Mouse (Mus musculus) midbrain, embryonic 11.5 days (tissue): ENCODE data around the gene Mettl18. TPM values are rescaled to one million over a fixed set of nuclear protein-coding genes. Genes with fewer than 3 reads are reported as not detected.

Experiments
- ATAC-seq: fragments of 200-750 bp; cut with Nextera tagmentation; 2 replicates; pipeline ENCODE4 v1.8.0; 2017; ENCODE audit warnings: moderate TSS enrichment, moderate library complexity; ENCODE audit not compliant: low FRiP score
- DNase-seq: peaks from one replicate; pipeline ENCODE4 v3.0.0; 2015; ENCODE audit warnings: low spot score; ENCODE audit errors: missing footprints
- H3K27ac ChIP-seq: fragments of 300-500 bp; sonication (generic); 2 replicates; pipeline ENCODE4 v1.5.1; 2014; ENCODE audit warnings: low read depth, low read length
- H3K27me3 ChIP-seq: fragments of 300-500 bp; sonication (generic); 2 replicates; pipeline ENCODE4 v1.6.1; 2014; ENCODE audit warnings: mild to moderate bottlenecking, low read length, moderate library complexity, mixed read lengths; ENCODE audit not compliant: control insufficient read depth, insufficient read depth
- H3K36me3 ChIP-seq: fragments of 300-500 bp; sonication (generic); 2 replicates; pipeline ENCODE4 v1.6.1; 2014; ENCODE audit warnings: mild to moderate bottlenecking, low read length, moderate library complexity, mixed read lengths; ENCODE audit not compliant: control insufficient read depth, insufficient read depth
- H3K4me1 ChIP-seq: fragments of 300-500 bp; sonication (generic); 2 replicates; pipeline ENCODE4 v1.6.1; 2014; ENCODE audit warnings: low read length; ENCODE audit not compliant: control insufficient read depth, insufficient read depth
- H3K4me2 ChIP-seq: fragments of 300-500 bp; sonication (generic); 2 replicates; pipeline ENCODE4 v1.6.1; 2014; ENCODE audit warnings: mild to moderate bottlenecking, moderate library complexity
- H3K4me3 ChIP-seq: fragments of 300-500 bp; sonication (generic); 2 replicates; pipeline ENCODE4 v1.5.1; 2014; ENCODE audit warnings: low read depth, low read length
- H3K9ac ChIP-seq: fragments of 300-500 bp; sonication (generic); 2 replicates; pipeline ENCODE4 v1.6.1; 2014; ENCODE audit warnings: low read length
- H3K9me3 ChIP-seq: fragments of 300-500 bp; sonication (generic); 2 replicates; pipeline ENCODE4 v1.6.1; 2016; ENCODE audit warnings: low read length; ENCODE audit not compliant: control insufficient read depth
- WGBS: fragments of 180-500 bp; shearing (Covaris S2); extraction: QIAGEN DNeasy Blood & Tissue Kit; methylation state at CpG from one replicate; pipeline ENCODE4 v1.1.7; 2014; 5-methylcytosine and 5-hydroxymethylcytosine counted together
- polyA plus RNA-seq: library from polyadenylated mRNA; unstranded; fragments of >200 nt; fragmentation: Nextera tagmentation; extraction: Ambion mirVana; gene quantifications from 2 replicates; pipeline ENCODE4 v1.2.1, GENCODE M21; 2014

Mettl18 gene
- polyA plus RNA-seq, result 11.5 and 11.7 TPM in 2 replicates

DNA sequence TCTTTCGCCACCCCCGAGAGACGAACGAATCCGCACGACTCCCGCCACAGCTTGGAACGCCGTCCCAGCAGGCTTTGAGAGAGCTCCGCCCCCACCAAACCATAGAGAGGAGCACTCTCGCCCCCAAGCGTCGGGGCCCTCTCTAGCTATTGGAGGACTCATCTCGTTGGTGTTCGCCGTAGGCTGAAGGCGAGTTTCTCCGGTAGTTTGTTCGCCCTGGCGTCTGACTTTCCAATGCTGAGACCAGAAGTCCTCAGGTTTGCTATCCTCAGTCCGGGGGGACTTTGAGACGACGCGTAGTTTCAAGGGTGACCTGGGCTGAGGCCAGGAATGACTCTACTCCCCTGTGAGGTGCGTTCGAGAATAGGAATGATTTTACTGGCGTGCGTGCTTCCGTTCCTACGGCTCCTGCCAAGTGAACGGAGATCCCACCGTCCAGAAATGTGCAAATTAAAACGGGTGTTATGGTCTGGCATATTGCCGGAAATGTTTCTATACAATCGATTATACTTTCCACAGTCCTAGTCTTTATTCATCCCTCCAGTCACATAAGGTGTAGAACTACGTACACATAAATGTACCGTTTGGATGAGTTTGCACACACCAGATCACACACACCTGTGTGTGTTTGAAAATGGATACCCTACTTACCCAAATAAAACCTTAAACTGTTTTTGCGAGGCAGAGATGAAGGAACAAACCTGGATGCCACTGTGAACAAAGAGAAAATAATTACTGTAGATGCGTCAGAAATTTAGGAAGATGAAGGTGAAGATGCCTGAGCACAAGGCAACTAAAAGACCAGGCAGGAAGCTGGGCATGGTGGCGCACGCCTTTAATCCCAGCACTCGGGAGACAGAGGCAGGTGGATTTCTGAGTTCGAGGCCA is at the start of gene Mettl18, which contains the start of gene BC055324:
Gene Mettl18, plus strand, starts transcription at position 169 of the 888 bp plus-strand sequence.
Gene BC055324, minus strand, starts transcription at position 76 of the 888 bp plus-strand sequence.
- H3K27ac ChIP-seq, result no peak within 1 kb of the TSS; the same call in 1 of the 2 replicates

DNA sequence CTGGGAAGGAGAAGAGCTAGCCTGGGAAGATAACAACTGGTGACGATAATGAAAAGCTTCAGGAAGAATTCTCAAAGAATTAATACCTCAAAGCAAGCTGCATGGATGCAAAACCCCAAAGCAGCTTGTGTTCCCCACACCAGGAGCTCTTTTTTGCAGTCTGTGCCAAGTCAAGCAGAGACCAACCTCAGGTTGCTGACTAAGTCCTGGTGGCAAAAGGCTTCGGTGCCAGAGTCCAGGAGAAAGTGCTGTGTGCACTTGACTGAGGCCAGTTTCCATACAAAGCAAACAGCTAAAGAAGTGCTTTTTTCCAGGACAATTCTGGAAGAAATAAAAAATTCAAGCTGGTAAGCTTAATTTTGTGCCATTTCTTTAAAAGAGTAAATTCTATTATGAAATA is 41.3 kb upstream of the Mettl18 start:
- Histone ChIP-seq H3K9me3 (no peaks in the 10 kb centered on the region), H3K27me3 (no peaks in the 10 kb centered on the region), H3K4me1 (no peaks in the 10 kb centered on the region), H3K27ac (no peak overlapping the region), H3K9ac (no peak overlapping the region), H3K4me3 (no peak overlapping the region), H3K36me3 (peaks cover 23% of the 10 kb centered on the region), H3K4me2 (no peak overlapping the region)
- ATAC-seq, result no peak
- DNase-seq, result no peak
- 92% methylated on average over 2 of the region's 2 CpGs for WGBS

More for the DNA sequence above, at the start of gene Mettl18, which contains the start of gene BC055324:
- peak within 1 kb of the TSS; percentile 70 for H3K4me3 ChIP-seq
- ATAC-seq (peak; percentile 98), DNase-seq (peak; percentile 99)
- H3K36me3 ChIP-seq, result no peaks in the 10 kb centered on the region
- H3K4me1 ChIP-seq, result peaks cover 9% of the 10 kb centered on the region; the same call in 1 of the 2 replicates
- peak within 1 kb of the TSS; percentile 69 for H3K4me2 ChIP-seq
- H3K9me3 ChIP-seq, result no peaks in the 10 kb centered on the region
- WGBS, result 3% methylated on average over 43 of the region's 43 CpGs
- H3K27me3 ChIP-seq, result no peaks in the 10 kb centered on the region
- peak within 1 kb of the TSS; percentile 86 for H3K9ac ChIP-seq

DNA sequence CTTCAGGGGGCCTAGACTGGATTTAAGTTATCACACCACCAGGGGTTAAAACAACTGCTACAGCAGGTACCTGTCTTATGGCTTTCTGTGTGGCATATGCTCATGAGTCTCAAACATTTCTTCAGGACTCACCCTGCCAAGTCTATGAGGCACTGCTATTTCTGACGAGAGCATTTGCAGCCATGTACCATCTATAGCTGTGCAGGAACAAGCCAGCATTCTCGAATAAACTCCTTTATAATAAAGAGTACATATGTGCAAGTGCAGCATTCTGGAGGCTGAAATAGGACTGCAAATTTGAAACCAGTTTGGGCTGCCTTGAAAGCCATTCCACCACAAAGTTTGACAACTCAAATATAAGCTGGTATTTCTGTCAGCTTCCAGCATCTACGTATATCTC is 36.7 kb upstream of the Mettl18 start:
- Histone ChIP-seq H3K27ac (no peak overlapping the region), H3K27me3 (no peaks in the 10 kb centered on the region), H3K9me3 (no peaks in the 10 kb centered on the region), H3K9ac (no peak overlapping the region), H3K4me2 (no peak overlapping the region), H3K4me1 (no peaks in the 10 kb centered on the region), H3K4me3 (no peak overlapping the region), H3K36me3 (peaks cover 7% of the 10 kb centered on the region)
- WGBS, result 91% methylated on average over 3 of the region's 3 CpGs
- DNase-seq, result no peak
- no peak for ATAC-seq

DNA sequence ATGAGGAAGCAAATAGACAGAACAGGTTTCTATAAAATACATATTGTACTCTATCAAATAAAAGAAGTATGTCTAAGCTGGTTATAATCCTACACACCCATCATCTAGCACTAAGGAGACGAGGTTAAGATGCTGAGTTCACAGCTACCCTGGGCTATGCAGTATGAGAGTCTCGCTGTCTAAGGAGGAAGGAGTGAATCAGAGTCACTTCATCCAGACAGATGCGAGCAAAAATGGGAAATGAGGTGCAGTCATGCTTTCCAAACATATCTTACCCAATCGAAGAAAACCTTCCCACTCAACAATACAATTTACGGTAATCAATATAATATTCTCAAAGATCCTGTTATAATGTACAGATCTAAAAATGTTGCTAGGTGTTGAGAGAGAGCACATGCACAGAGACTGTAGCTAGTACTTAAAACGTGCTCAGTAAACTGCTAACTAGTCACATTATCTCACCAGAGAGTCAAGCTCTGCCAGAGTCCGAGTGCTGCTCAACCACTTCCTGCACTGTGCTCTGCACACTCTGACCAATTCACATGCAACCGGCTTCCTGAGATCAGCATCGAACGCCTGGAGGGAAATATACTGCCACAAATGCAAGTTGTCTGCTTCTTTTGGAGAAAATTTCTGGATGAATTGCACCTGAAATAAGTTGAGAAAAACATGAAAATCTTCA is 30.5 kb upstream of the Mettl18 start:
- Histone ChIP-seq H3K9ac (no peak overlapping the region), H3K4me3 (no peak overlapping the region), H3K4me2 (no peak overlapping the region), H3K27me3 (no peaks in the 10 kb centered on the region), H3K27ac (no peak overlapping the region), H3K36me3 (peaks cover 2% of the 10 kb centered on the region; the same call in 1 of the 2 replicates), H3K9me3 (no peaks in the 10 kb centered on the region), H3K4me1 (no peaks in the 10 kb centered on the region)
- DNase-seq (peak; percentile 77), ATAC-seq (no peak)
- 93% methylated on average over 10 of the region's 10 CpGs for WGBS

DNA sequence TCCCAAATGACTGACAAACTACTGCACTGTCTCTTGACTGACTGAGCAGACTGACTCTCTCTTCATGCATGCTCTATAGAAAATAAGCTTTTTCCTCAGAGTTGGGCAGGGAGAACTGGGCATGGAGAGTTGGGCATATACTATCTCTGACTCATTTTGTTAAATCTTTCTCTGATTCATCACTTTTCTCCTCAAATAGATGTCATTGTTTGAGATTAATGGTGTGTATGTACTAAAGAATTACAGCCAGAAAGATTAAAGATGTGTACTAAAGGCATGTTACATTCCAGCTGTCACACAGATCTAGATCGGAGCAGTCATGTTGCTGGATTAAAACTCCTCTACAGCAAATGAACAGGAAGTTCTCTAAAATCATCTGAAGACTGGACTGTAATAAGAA is 20.2 kb upstream of the Mettl18 start:
- Histone ChIP-seq H3K4me2 (no peak overlapping the region), H3K27ac (no peak overlapping the region), H3K27me3 (no peaks in the 10 kb centered on the region), H3K9me3 (no peaks in the 10 kb centered on the region), H3K36me3 (no peaks in the 10 kb centered on the region), H3K9ac (no peak overlapping the region), H3K4me3 (no peak overlapping the region), H3K4me1 (no peaks in the 10 kb centered on the region)
- ATAC-seq (no peak), DNase-seq (no peak)
- WGBS, result 93% methylated on average over 1 of the region's 1 CpGs

DNA sequence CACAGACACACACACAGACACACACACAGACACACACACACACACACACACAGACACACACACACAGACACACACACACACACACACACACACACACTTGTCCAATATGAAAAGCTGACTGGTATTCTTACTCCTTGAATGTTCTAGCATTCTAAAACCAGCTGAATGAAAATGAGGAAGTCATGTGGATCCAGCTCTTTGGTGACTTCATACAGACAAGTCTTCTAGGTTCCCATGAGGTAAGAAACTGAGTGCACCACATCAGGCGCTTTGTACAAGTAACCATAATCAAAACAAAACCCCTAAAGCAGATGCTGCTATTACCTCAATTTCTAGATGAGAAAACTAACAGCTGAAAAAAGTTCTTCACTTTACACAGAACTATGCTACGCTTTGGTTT is 19.6 kb upstream of the Mettl18 start:
- no peaks in the 10 kb centered on the region for H3K9me3 ChIP-seq
- H3K4me3 ChIP-seq, result no peak overlapping the region
- DNase-seq, result peak; percentile 81
- no peak overlapping the region for H3K27ac ChIP-seq
- 94% methylated on average over 2 of the region's 2 CpGs for WGBS
- H3K4me1 ChIP-seq, result no peaks in the 10 kb centered on the region
- no peak for ATAC-seq
- no peaks in the 10 kb centered on the region for H3K27me3 ChIP-seq
- no peak overlapping the region for H3K4me2 ChIP-seq
- no peaks in the 10 kb centered on the region for H3K36me3 ChIP-seq
- no peak overlapping the region for H3K9ac ChIP-seq

DNA sequence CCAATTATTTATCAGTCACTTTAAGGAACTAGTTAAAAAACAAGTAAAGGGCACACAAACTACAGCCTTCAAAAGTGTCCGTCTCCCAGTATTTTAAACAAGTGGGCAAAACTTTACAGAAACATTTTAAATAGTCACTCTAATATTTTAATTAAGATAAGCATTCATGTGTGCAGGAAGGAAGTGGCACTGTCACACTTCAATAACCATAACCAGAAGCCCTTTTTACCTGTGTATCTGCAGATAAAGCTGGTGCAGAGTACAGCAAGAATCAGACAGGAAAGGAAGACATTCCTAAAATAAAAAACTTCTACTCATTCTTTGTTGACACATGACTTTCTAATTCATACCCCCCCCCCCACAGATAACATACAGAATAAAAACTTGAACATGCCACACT is 18.2 kb upstream of the Mettl18 start:
- Histone ChIP-seq H3K27ac (no peak overlapping the region), H3K4me1 (no peaks in the 10 kb centered on the region), H3K27me3 (no peaks in the 10 kb centered on the region), H3K4me2 (no peak overlapping the region), H3K4me3 (no peak overlapping the region), H3K9me3 (no peaks in the 10 kb centered on the region), H3K36me3 (0 out of 2 replicates have a peak, but pooled peaks cover 2% of the 10 kb centered on the region), H3K9ac (no peak overlapping the region)
- ATAC-seq, result no peak
- whole genome bisulfite sequencing, result 83% methylated on average over 1 of the region's 1 CpGs
- peak; percentile 75 for DNase-seq

DNA sequence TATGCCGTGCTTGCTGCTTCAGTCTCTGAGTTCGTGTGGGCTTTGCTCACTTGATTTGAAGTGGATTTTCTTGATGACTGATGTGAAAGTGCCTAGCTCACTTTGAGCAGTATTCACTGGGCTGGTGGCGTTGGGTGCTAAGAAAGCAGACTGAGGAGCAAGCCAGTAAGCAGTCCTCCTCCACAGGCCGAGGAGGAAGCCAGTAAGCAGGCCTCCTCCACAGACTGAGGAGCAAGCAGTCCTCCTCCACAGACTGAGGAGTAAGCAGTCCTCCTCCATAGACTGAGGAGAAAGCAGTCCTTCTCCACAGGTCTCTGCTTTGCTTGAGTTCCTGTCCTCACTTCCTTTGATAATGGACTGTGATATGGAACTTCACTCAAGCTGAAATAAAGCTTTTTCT is 2.3 kb upstream of the Mettl18 start:
- Histone ChIP-seq H3K27me3 (no peaks in the 10 kb centered on the region), H3K9ac (no peak overlapping the region), H3K4me1 (peaks cover 9% of the 10 kb centered on the region; the same call in 1 of the 2 replicates), H3K9me3 (no peaks in the 10 kb centered on the region), H3K27ac (no peak overlapping the region), H3K4me2 (no peak overlapping the region), H3K36me3 (no peaks in the 10 kb centered on the region), H3K4me3 (no peak overlapping the region)
- ATAC-seq, result no peak
- WGBS, result 90% methylated on average over 4 of the region's 4 CpGs
- DNase-seq, result no peak
